Mouse (Mus musculus): ENCODE data around the gene Hsd17b11.
A peak's percentile ranks its signal among the peaks of the same experiment; 100 is the strongest.
"Not testable (repeated sequence)": the region's sequence is repeated elsewhere in the genome, so short reads cannot be mapped to it uniquely, and the experiment has no call there.

The Hsd17b11 gene

GRCm38 (mm10) chr5:104035824-104036223 lies 14.1 kb upstream of the Hsd17b11 start:
- DNase-seq (ENCODE audit: low read depth, low spot score) = no peak

GRCm38 (mm10) chr5:104035066-104035465 lies 13.3 kb upstream of the Hsd17b11 start:
- no peak for DNase-seq (ENCODE audit: low read depth, low spot score)

- no peak for DNase-seq (ENCODE audit: low read depth, low spot score)
These were observed 10.8 kb upstream of the Hsd17b11 start for GRCm38 (mm10) chr5:104032434-104033097.

- no peak for DNase-seq (ENCODE audit: low read depth, low spot score)
These were observed 3.6 kb upstream of the Hsd17b11 start for GRCm38 (mm10) chr5:104025245-104025854.

GRCm38 (mm10) chr5:104024762-104025161 lies 3.0 kb upstream of the Hsd17b11 start:
- DNase-seq (ENCODE audit: low read depth, low spot score) = no peak

GRCm38 (mm10) chr5:104024193-104024592 lies 2.5 kb upstream of the Hsd17b11 start:
- not testable (repeated sequence) for DNase-seq (ENCODE audit: low read depth, low spot score)

- DNase-seq (ENCODE audit: low read depth, low spot score) = no peak
These were observed 1.7 kb upstream of the Hsd17b11 start for GRCm38 (mm10) chr5:104023289-104024020.

- no peak for DNase-seq (ENCODE audit: low read depth, low spot score)
These were observed 839 bp upstream of the Hsd17b11 start for GRCm38 (mm10) chr5:104022558-104022957.

GRCm38 (mm10) chr5:104011419-104011818 lies 10.3 kb downstream of the Hsd17b11 start:
- no peak for DNase-seq (ENCODE audit: low read depth, low spot score)

GRCm38 (mm10) chr5:104010261-104010660 lies 11.5 kb downstream of the Hsd17b11 start:
- DNase-seq (ENCODE audit: low read depth, low spot score) = no peak

- DNase-seq (ENCODE audit: low read depth, low spot score) = no peak
These were observed 12.3 kb downstream of the Hsd17b11 start for GRCm38 (mm10) chr5:104009421-104009820.

GRCm38 (mm10) chr5:104007801-104008200 lies 13.9 kb downstream of the Hsd17b11 start:
- DNase-seq (ENCODE audit: low read depth, low spot score) = no peak

- no peak for DNase-seq (ENCODE audit: low read depth, low spot score)
These were observed 14.9 kb downstream of the Hsd17b11 start for GRCm38 (mm10) chr5:104006811-104007210.

GRCm38 (mm10) chr5:104003955-104004354 lies 17.8 kb downstream of the Hsd17b11 start:
- no peak for DNase-seq (ENCODE audit: low read depth, low spot score)

GRCm38 (mm10) chr5:104003256-104003931 lies 18.3 kb downstream of the Hsd17b11 start:
- no peak for DNase-seq (ENCODE audit: low read depth, low spot score)

GRCm38 (mm10) chr5:104002549-104003255 lies 19.0 kb downstream of the Hsd17b11 start:
- DNase-seq (ENCODE audit: low read depth, low spot score) = no peak

- peak; percentile 23 for DNase-seq (ENCODE audit: low read depth, low spot score)
These were observed 22.0 kb downstream of the Hsd17b11 start for GRCm38 (mm10) chr5:103999738-104000137.

- DNase-seq (ENCODE audit: low read depth, low spot score) = peak; percentile 19
These were observed 23.0 kb downstream of the Hsd17b11 start for GRCm38 (mm10) chr5:103998739-103999138.

GRCm38 (mm10) chr5:103995181-103995580 lies 26.5 kb downstream of the Hsd17b11 start:
- DNase-seq (ENCODE audit: low read depth, low spot score) = peak; percentile 10

GRCm38 (mm10) chr5:103994669-103995068 lies 27.1 kb downstream of the Hsd17b11 start:
- DNase-seq (ENCODE audit: low read depth, low spot score) = no peak

GRCm38 (mm10) chr5:103993601-103994000 lies 28.1 kb downstream of the Hsd17b11 start:
- DNase-seq (ENCODE audit: low read depth, low spot score) = no peak
